ENCODE assay signal across 12 mouse cellular contexts in the genomic region with DNA sequence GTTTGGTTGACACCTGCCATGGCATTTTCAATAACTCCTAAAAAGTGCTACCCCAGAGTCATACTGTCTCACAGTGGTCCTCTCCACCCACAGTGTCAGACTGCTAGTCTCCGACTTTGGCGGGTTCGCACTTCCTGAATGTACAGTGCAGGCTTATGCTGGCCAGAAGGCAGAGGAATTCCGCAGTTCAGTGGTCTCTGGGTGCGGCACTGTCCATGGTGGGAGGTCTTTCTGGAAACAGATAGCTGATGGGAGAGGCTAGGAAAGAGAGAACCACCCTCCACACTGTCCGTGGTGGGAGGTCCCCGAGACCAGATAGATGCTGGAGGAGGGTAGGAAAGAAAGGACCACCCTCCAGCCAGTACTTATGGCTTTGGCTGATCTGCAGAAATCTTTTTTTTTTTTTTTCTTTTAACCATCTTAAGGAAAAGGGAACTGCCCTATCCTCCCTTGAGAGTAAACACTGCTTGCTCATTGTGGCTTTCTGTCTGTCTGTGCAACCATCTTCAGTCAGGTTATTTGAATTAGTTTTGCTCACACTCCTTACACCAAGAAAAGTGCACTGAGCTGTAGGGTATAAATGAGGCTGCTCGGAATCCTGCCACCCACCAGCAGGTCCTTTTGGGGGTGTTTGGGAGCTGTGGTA.
A peak's percentile ranks its signal among the peaks of the same experiment; 100 is the strongest.
DNase-seq lines count a peak whose midpoint lies in the region; ATAC-seq and TF ChIP-seq lines count a peak whose summit lies in the region.
"Had no signal": no experiment of that assay in that cellular context is flagged by ENCODE, and none has a peak within 500 bp of the region (broad histone marks: within the 10 kb centered on the region; RNA-seq: fewer than 3 reads in every experiment).

No protein-coding gene starts in this region.

- no peak overlapping the region for H3K4me3 ChIP-seq in kidney, embryonic 15.5 days (replicated peaks)
- no peak overlapping the region for H3K4me3 ChIP-seq in CH12.LX (replicated peaks in 1 of 3; ENCODE audit: low read depth in 2 of 3, low read length in 2 of 3, poor library complexity in 1 of 3)
- H3K4me3 ChIP-seq: hindbrain, embryonic 12.5 days had no signal

- TF ChIP-seq RAD21 in CH12.LX (IDR thresholded peaks at IDR 0.05; ENCODE audit: low read depth, low read length) = no peak

- TF ChIP-seq POLR2A in CH12.LX (IDR thresholded peaks at IDR 0.05; ENCODE audit: low read depth, low read length) = no peak

- no peaks in the 10 kb centered on the region for H3K27me3 ChIP-seq in kidney, embryonic 15.5 days
- peaks cover 7% of the 10 kb centered on the region for H3K27me3 ChIP-seq in CH12.LX (replicated peaks)
- H3K27me3 ChIP-seq: hindbrain, embryonic 12.5 days had no signal

- dilution Hi-C loops in CH12.LX (cut with MboI; ENCODE audit: extremely low pct_ligation_motif_present, extremely low pct_unique_long_range_greater_than_20kb, low sequenced_read_pairs) = no loop called here

- H3K4me1 ChIP-seq in kidney, embryonic 15.5 days = peaks cover 25% of the 10 kb centered on the region
- peaks cover 3 to 31% of the 10 kb centered on the region in 2 experiments for H3K4me1 ChIP-seq in CH12.LX (ENCODE audit: control insufficient read depth in 1 of 2, insufficient read depth in 2 of 2)
- H3K4me1 ChIP-seq: hindbrain, embryonic 12.5 days had no signal

- ATAC-seq in kidney, embryonic 15.5 days (replicated peaks; ENCODE audit: low FRiP score) = no peak; the same call in 1 of the 2 replicates
- ATAC-seq in common myeloid progenitor, adult 5-6 weeks (replicated peaks; ENCODE audit: low read depth, poor library complexity, severe bottlenecking) = peak; percentile 58

- H3K4me2 ChIP-seq in kidney, embryonic 15.5 days = peak overlapping the region; percentile 38
- peak overlapping the region; percentile 40; the same call in 1 of the 2 replicates for H3K4me2 ChIP-seq in CH12.LX (ENCODE audit: insufficient read depth, low read depth, poor library complexity, severe bottlenecking)
- H3K4me2 ChIP-seq: hindbrain, embryonic 12.5 days had no signal

- no peak for TF ChIP-seq EP300 in CH12.LX (IDR thresholded peaks at IDR 0.05; ENCODE audit: low read length)

- DNase-seq in kidney, postnatal 25 days = no peak
- peak; percentile 41 for DNase-seq in CH12.LX (ENCODE audit: extremely low read depth)
- peak; percentile 5 for DNase-seq in lung, postnatal 14 days
- DNase-seq in adrenal gland, postnatal 25 days = no peak
- no peak for DNase-seq in testis, postnatal 10 days (ENCODE audit: low spot score)
- no peak for DNase-seq in right cerebral cortex, postnatal 4 days
- DNase-seq: cerebellum, adult 11-12 months; layer of hippocampus, postnatal 36 days; retina, postnatal 1 day had no signal

- H3K27ac ChIP-seq in kidney, embryonic 15.5 days = peak overlapping the region; percentile 32; the same call in 1 of the 2 replicates
- no peak overlapping the region for H3K27ac ChIP-seq in CH12.LX (ENCODE audit: insufficient read depth, low read depth)
- H3K27ac ChIP-seq: hindbrain, embryonic 12.5 days had no signal

- H3K9me3 ChIP-seq in kidney, embryonic 15.5 days (replicated peaks) = no peaks in the 10 kb centered on the region
- H3K9me3 ChIP-seq in CH12.LX (replicated peaks; ENCODE audit: low read length) = peaks cover 3% of the 10 kb centered on the region
- H3K9me3 ChIP-seq: hindbrain, embryonic 12.5 days had no signal

- 31% methylated on average over 8 of the region's 8 CpGs for WGBS in kidney, embryonic 15.5 days

- H3K36me3 ChIP-seq in kidney, embryonic 15.5 days = no peaks in the 10 kb centered on the region
- H3K36me3 ChIP-seq in CH12.LX (replicated peaks in 1 of 2; ENCODE audit: control insufficient read depth in 1 of 2, insufficient read depth in 1 of 2, low read length in 1 of 2) = no peaks in the 10 kb centered on the region
- H3K36me3 ChIP-seq: hindbrain, embryonic 12.5 days had no signal

- H3K79me2 ChIP-seq in CH12.LX (replicated peaks; ENCODE audit: control insufficient read depth, extremely low read depth, insufficient read depth, poor library complexity, severe bottlenecking) = no peaks in the 10 kb centered on the region

- no peak for TF ChIP-seq CTCF in CH12.LX (conservative IDR thresholded peaks at IDR 0.05 in 1 of 2, IDR thresholded peaks at IDR 0.05 in 1 of 2; ENCODE audit: low read depth in 2 of 2, low read length in 2 of 2)

- in situ Hi-C loops in CH12.LX (cut with MboI; ENCODE audit: low pct_ligation_motif_present, low pct_unique_long_range_greater_than_20kb, low sequenced_read_pairs) = no loop called here

- H3K9ac ChIP-seq in kidney, embryonic 15.5 days = no peak overlapping the region
- no peak overlapping the region for H3K9ac ChIP-seq in CH12.LX (ENCODE audit: insufficient read depth, low read depth)
- H3K9ac ChIP-seq: hindbrain, embryonic 12.5 days had no signal

TF ChIP-seq in CH12.LX, 34 proteins besides CTCF, POLR2A, EP300 and RAD21:
- TF ChIP-seq ZNF384 (IDR thresholded peaks at IDR 0.05; ENCODE audit: low read depth, low read length) (peak; percentile 86), POLR2AphosphoS2 (IDR thresholded peaks at IDR 0.05; ENCODE audit: low read depth, low read length) (no peak)

Comparison
In these comparisons a context has a peak if more than half of its experiments do, and no peak if none do; other contexts are left out.
1. DNase-seq: peak in CH12.LX (single experiment) and lung, postnatal 14 days (single experiment); none in kidney, postnatal 25 days (0 of 2), adrenal gland, postnatal 25 days (single experiment), testis, postnatal 10 days (single experiment) and right cerebral cortex, postnatal 4 days (single experiment).